Mouse (Mus musculus) ES-Bruce4 (cell line): ENCODE data around the gene Anks1.

ENCODE experiments used
- CTCF ChIP-seq: IDR thresholded peaks from one replicate; pipeline ENCODE4 v1.8.1; 2011; ENCODE audit warnings: low read depth, low read length
- POLR2A ChIP-seq: IDR thresholded peaks from one replicate; pipeline ENCODE4 v1.8.1; 2011; ENCODE audit warnings: low read length; ENCODE audit not compliant: insufficient read depth

- TF ChIP-seq CTCF (no peak), POLR2A (no peak)
Observed at GRCm38 (mm10) chr17:28008565-28008981, 99.5 kb downstream of the Anks1 start.
